Mouse (Mus musculus): ENCODE measurements around the gene Ly6g. TPM values are rescaled to one million over a fixed set of nuclear protein-coding genes. Genes with fewer than 3 reads are reported as not detected.
"Not testable (repeated sequence)": the region's sequence is repeated elsewhere in the genome, so short reads cannot be mapped to it uniquely, and the experiment has no call there.

Gene Ly6g
- total RNA-seq (2021): not detected
- long read RNA-seq, experiment 1: 0 reads
- long read RNA-seq, experiment 2: 0 reads

GRCm38 (mm10) chr15:75154940-75155339 lies at the start of gene Ly6g:
TSS of gene Ly6g (plus strand) at chr15:75155240.
- intact Hi-C loops (cut with DNase I): no loop called here
- no peak for DNase-seq (ENCODE audit: low spot score in 2 of 2)

GRCm38 (mm10) chr15:75110424-75110823 lies 44.6 kb upstream of the Ly6g start:
- DNase-seq (ENCODE audit: low spot score in 2 of 2); intact Hi-C loops (cut with DNase I): not testable (repeated sequence)

GRCm38 (mm10) chr15:75111861-75112630 lies 43.0 kb upstream of the Ly6g start, which contains the start of gene Ly6c2:
TSS of gene Ly6c2 (minus strand) at chr15:75111970.
- DNase-seq (ENCODE audit: low spot score in 2 of 2); intact Hi-C loops (cut with DNase I): not testable (repeated sequence)

- intact Hi-C loops (cut with DNase I): no loop called here
- DNase-seq (ENCODE audit: low spot score in 2 of 2): no peak
Measured at GRCm38 (mm10) chr15:75116525-75116924, 38.5 kb upstream of the Ly6g start.

GRCm38 (mm10) chr15:75117481-75117880 lies 37.6 kb upstream of the Ly6g start:
- DNase-seq (ENCODE audit: low spot score in 2 of 2); intact Hi-C loops (cut with DNase I): not testable (repeated sequence)

- peak; percentile 12 to 19 for DNase-seq (ENCODE audit: low spot score in 2 of 2)
- intact Hi-C loops (cut with DNase I): not testable (repeated sequence)
Measured at GRCm38 (mm10) chr15:75118742-75119141, 36.3 kb upstream of the Ly6g start.

- DNase-seq (ENCODE audit: low spot score in 2 of 2): no peak
- intact Hi-C loops (cut with DNase I): no loop called here
Measured at GRCm38 (mm10) chr15:75120066-75120465, 35.0 kb upstream of the Ly6g start.

GRCm38 (mm10) chr15:75132346-75132745 lies 22.7 kb upstream of the Ly6g start:
- intact Hi-C loops (cut with DNase I): loop anchor here (10.0 kb wide), 1 partner anchor 58 kb away; no protein-coding TSS in a partner anchor
- DNase-seq (ENCODE audit: low spot score in 2 of 2): not testable (repeated sequence)

GRCm38 (mm10) chr15:75135090-75135783 lies 19.8 kb upstream of the Ly6g start:
- DNase-seq (ENCODE audit: low spot score in 2 of 2): not testable (repeated sequence)
- intact Hi-C loops (cut with DNase I): loop anchor here (10.0 kb wide), 1 partner anchor 60 kb away; no protein-coding TSS in a partner anchor

- not testable (repeated sequence) for DNase-seq (ENCODE audit: low spot score in 2 of 2)
- intact Hi-C loops (cut with DNase I): loop anchor here (10.0 kb wide), 1 partner anchor 63 kb away; no protein-coding TSS in a partner anchor
Measured at GRCm38 (mm10) chr15:75137739-75138138, 17.3 kb upstream of the Ly6g start.

- intact Hi-C loops (cut with DNase I): not testable (repeated sequence)
- DNase-seq (ENCODE audit: low spot score in 2 of 2): peak; percentile 6 to 21
Measured at GRCm38 (mm10) chr15:75141812-75142360, 13.2 kb upstream of the Ly6g start.

GRCm38 (mm10) chr15:75143735-75144134 lies 11.3 kb upstream of the Ly6g start:
- intact Hi-C loops (cut with DNase I): no loop called here
- DNase-seq (ENCODE audit: low spot score in 2 of 2): no peak

- DNase-seq (ENCODE audit: low spot score in 2 of 2): no peak
- intact Hi-C loops (cut with DNase I): no loop called here
Measured at GRCm38 (mm10) chr15:75153087-75153486, 2.0 kb upstream of the Ly6g start.

- intact Hi-C loops (cut with DNase I): no loop called here
- DNase-seq (ENCODE audit: low spot score in 2 of 2): no peak
Measured at GRCm38 (mm10) chr15:75157646-75158045, 2.6 kb downstream of the Ly6g start.

- DNase-seq (ENCODE audit: low spot score in 2 of 2): peak in 1 of 2 experiments; percentile 12
- intact Hi-C loops (cut with DNase I): no loop called here
Measured at GRCm38 (mm10) chr15:75175506-75175905, 20.5 kb downstream of the Ly6g start.

GRCm38 (mm10) chr15:75186291-75186690 lies 31.3 kb downstream of the Ly6g start:
- DNase-seq (ENCODE audit: low spot score in 2 of 2): no peak
- intact Hi-C loops (cut with DNase I): no loop called here

GRCm38 (mm10) chr15:75189116-75189515 lies 34.1 kb downstream of the Ly6g start:
- intact Hi-C loops (cut with DNase I): no loop called here
- DNase-seq (ENCODE audit: low spot score in 2 of 2): no peak

- peak in 1 of 2 experiments; percentile 13 for DNase-seq (ENCODE audit: low spot score in 2 of 2)
- intact Hi-C loops (cut with DNase I): not testable (repeated sequence)
Measured at GRCm38 (mm10) chr15:75190560-75190959, 35.5 kb downstream of the Ly6g start.

Data from left cerebral cortex, postnatal 14 days (tissue).